Mouse (Mus musculus): ENCODE data around the gene Hist1h4b. TPM values are rescaled to one million over a fixed set of nuclear protein-coding genes. Genes with fewer than 3 reads are reported as not detected.
A peak's percentile ranks its signal among the peaks of the same experiment; 100 is the strongest.

The Hist1h4b gene
- total and polyA plus RNA-seq, 3 experiments = 19.0 to 3,071 TPM; not detected in 1

DNA sequence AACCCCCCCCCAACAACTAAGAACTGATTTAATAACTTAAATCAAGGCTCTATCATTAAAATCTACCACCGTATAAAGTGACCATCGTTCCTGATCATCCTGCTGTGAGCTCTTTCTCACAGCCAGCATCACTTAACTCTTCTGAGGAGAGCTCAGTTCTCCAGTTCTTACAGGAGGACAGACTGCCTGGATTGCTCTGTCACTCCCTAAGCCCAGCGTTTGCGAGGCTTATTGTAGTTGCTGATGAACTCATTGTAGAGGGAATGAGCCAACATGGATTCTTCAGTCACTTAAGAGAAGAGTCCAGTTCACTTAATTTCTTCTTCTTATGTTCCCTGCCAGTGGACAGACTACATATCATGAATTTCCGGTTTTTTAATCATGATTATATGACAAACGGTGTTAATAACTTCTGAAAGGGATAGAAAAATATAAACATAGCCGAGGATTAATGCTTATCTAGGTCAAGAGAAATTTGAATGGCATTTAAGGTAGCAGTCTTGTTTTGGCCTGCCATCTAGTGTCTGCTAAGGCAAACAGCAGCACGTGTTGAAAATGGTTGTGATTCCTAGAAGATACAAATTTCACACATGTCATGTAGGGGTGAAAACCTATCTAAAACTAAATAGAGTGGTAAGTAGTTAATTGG is 24.5 kb upstream of the Hist1h4b start:
- Histone ChIP-seq H3K27me3 (ENCODE audit: control insufficient read depth in 1 of 2, insufficient read depth in 2 of 2, low read length in 2 of 2) (no peaks in the 10 kb centered on the region), H3K27ac (ENCODE audit: control insufficient read depth, low read depth, low read length) (no peak overlapping the region), H3K36me3 (ENCODE audit: control insufficient read depth in 1 of 2, insufficient read depth in 2 of 2, low read length in 2 of 2) (peaks cover 0 to 2% of the 10 kb centered on the region in 2 experiments; a peak in 2 of 4 replicates), H3K9ac (ENCODE audit: control insufficient read depth, low read depth, low read length, poor library complexity, severe bottlenecking) (no peak overlapping the region), H3K79me2 (ENCODE audit: control insufficient read depth, insufficient read depth, low read length, poor library complexity) (no peaks in the 10 kb centered on the region), H3K4me3 (ENCODE audit: control insufficient read depth in 1 of 2, insufficient read depth in 1 of 2, low read depth in 2 of 2, low read length in 2 of 2) (no peak overlapping the region), H3K4me1 (ENCODE audit: control insufficient read depth in 1 of 2, insufficient read depth in 2 of 2, low read length in 2 of 2) (0 out of 4 replicates have a peak, but pooled peaks cover 0 to 3% of the 10 kb centered on the region in 2 experiments), H3K9me3 (replicated peaks; ENCODE audit: insufficient read depth, low read length) (no peaks in the 10 kb centered on the region)
- TF ChIP-seq MYB (IDR thresholded peaks at IDR 0.05; ENCODE audit: low read depth, low read length) = no peak
- TF ChIP-seq NRF1 (IDR thresholded peaks at IDR 0.05; ENCODE audit: insufficient read depth, low read depth, low read length, poor library complexity, severe bottlenecking) = no peak
- peak; percentile 99 for TF ChIP-seq SMC3 (IDR thresholded peaks at IDR 0.05; ENCODE audit: low read depth, low read length)
- TF ChIP-seq BHLHE40 (IDR thresholded peaks at IDR 0.05; ENCODE audit: borderline replicate concordance, low read depth, low read length) = peak; percentile 86
- TF ChIP-seq RAD21 (IDR thresholded peaks at IDR 0.05; ENCODE audit: low read depth, low read length) = peak; percentile 96
- peak; percentile 94 for TF ChIP-seq MAX (IDR thresholded peaks at IDR 0.05; ENCODE audit: low read length)
- TF ChIP-seq MYC (IDR thresholded peaks at IDR 0.05; ENCODE audit: low read depth, low read length) = peak; percentile 97
- peak; percentile 64 for TF ChIP-seq USF1 (IDR thresholded peaks at IDR 0.05; ENCODE audit: low read depth, low read length)
- peak; percentile 38; the same call in 1 of the 2 replicates for TF ChIP-seq HCFC1 (IDR thresholded peaks at IDR 0.05; ENCODE audit: low read depth, low read length)
- TF ChIP-seq ELF1 (IDR thresholded peaks at IDR 0.05; ENCODE audit: low read depth, low read length) = no peak
- TF ChIP-seq GATA1 (IDR thresholded peaks at IDR 0.05; ENCODE audit: low read depth, low read length) = peak; percentile 77
- TF ChIP-seq TCF12 (IDR thresholded peaks at IDR 0.05; ENCODE audit: low read depth, low read length) = no peak
- TF ChIP-seq CTCF (IDR thresholded peaks at IDR 0.05 in 2 of 3, conservative IDR thresholded peaks at IDR 0.05 in 1 of 3; ENCODE audit: control insufficient read depth in 1 of 3, insufficient read depth in 1 of 3, low read depth in 2 of 3, low read length in 3 of 3, poor library complexity in 1 of 3, severe bottlenecking in 1 of 3) = peak; percentile 69 to 97 (median 84)
- peak; percentile 97 for TF ChIP-seq ZC3H11A (IDR thresholded peaks at IDR 0.05; ENCODE audit: low read depth, low read length)
- TF ChIP-seq MXI1 (IDR thresholded peaks at IDR 0.05; ENCODE audit: low read depth, low read length) = peak; percentile 8; the same call in 1 of the 2 replicates
- peak; percentile 51; the same call in 1 of the 2 replicates for TF ChIP-seq SIN3A (IDR thresholded peaks at IDR 0.05; ENCODE audit: low read length)
- DNase-seq (ENCODE audit: low read depth, low spot score) = peak; percentile 84

DNA sequence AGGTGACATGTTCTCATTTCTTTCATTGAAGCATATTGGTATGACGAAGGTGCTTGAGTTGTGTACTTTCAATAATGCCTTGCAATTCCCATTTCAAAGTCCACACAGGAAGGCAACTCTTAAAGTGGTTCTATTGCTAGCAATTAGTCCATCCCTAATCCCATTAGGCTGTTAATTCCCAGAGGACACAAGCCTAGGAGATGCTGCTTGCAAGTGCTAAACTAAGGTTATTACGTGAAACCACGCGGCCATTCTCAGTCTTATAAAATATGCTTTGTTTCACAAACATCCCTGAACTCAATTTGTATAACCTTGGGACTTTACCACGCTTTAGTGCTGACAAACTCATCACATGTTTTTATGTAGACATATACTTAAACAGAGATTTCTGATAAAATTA is 19.7 kb upstream of the Hist1h4b start:
- peaks cover 0 to 14% of the 10 kb centered on the region in 2 experiments; a peak in 2 of 4 replicates for H3K36me3 ChIP-seq (ENCODE audit: control insufficient read depth in 1 of 2, insufficient read depth in 2 of 2, low read length in 2 of 2)
- H3K9ac ChIP-seq (ENCODE audit: control insufficient read depth, low read depth, low read length, poor library complexity, severe bottlenecking) = no peak overlapping the region
- H3K27me3 ChIP-seq (ENCODE audit: control insufficient read depth in 1 of 2, insufficient read depth in 2 of 2, low read length in 2 of 2) = no peaks in the 10 kb centered on the region
- no peaks in the 10 kb centered on the region; the same call in 1 of the 2 replicates for H3K79me2 ChIP-seq (ENCODE audit: control insufficient read depth, insufficient read depth, low read length, poor library complexity)
- H3K4me3 ChIP-seq (ENCODE audit: control insufficient read depth in 1 of 2, insufficient read depth in 1 of 2, low read depth in 2 of 2, low read length in 2 of 2) = no peak overlapping the region
- no peak overlapping the region for H3K27ac ChIP-seq (ENCODE audit: control insufficient read depth, low read depth, low read length)
- 0 out of 4 replicates have a peak, but pooled peaks cover 3 to 4% of the 10 kb centered on the region in 2 experiments for H3K4me1 ChIP-seq (ENCODE audit: control insufficient read depth in 1 of 2, insufficient read depth in 2 of 2, low read length in 2 of 2)
- no peak for DNase-seq (ENCODE audit: low read depth, low spot score)
- TF ChIP-seq CHD2 (IDR thresholded peaks at IDR 0.05; ENCODE audit: low read length) (no peak), ZMIZ1 (IDR thresholded peaks at IDR 0.05; ENCODE audit: low read depth, low read length) (no peak), UBTF (IDR thresholded peaks at IDR 0.05; ENCODE audit: borderline replicate concordance, insufficient read depth, low read depth, low read length) (no peak), CHD1 (IDR thresholded peaks at IDR 0.05; ENCODE audit: low read depth, low read length) (no peak), USF1 (IDR thresholded peaks at IDR 0.05; ENCODE audit: low read depth, low read length) (no peak), MYB (IDR thresholded peaks at IDR 0.05; ENCODE audit: low read depth, low read length) (no peak), MYC (IDR thresholded peaks at IDR 0.05; ENCODE audit: low read depth, low read length) (no peak), MAX (IDR thresholded peaks at IDR 0.05; ENCODE audit: low read length) (no peak), ETS1 (IDR thresholded peaks at IDR 0.05; ENCODE audit: low read depth, low read length) (no peak), TBP (IDR thresholded peaks at IDR 0.05; ENCODE audit: low read depth, low read length) (no peak), NELFE (IDR thresholded peaks at IDR 0.05; ENCODE audit: low read depth, low read length) (no peak), NRF1 (IDR thresholded peaks at IDR 0.05; ENCODE audit: insufficient read depth, low read depth, low read length, poor library complexity, severe bottlenecking) (no peak), POLR2A (IDR thresholded peaks at IDR 0.05; ENCODE audit: control insufficient read depth in 1 of 2, insufficient read depth in 1 of 2, low read depth in 1 of 2, low read length in 2 of 2, poor library complexity in 1 of 2) (no peak), RAD21 (IDR thresholded peaks at IDR 0.05; ENCODE audit: low read depth, low read length) (no peak), BHLHE40 (IDR thresholded peaks at IDR 0.05; ENCODE audit: borderline replicate concordance, low read depth, low read length) (no peak)
- H3K9me3 ChIP-seq (replicated peaks; ENCODE audit: insufficient read depth, low read length) = no peaks in the 10 kb centered on the region

Measured in MEL (cell line).